Mouse (Mus musculus): ENCODE measurements around the gene Ulk2. TPM values are rescaled to one million over a fixed set of nuclear protein-coding genes. Genes with fewer than 3 reads are reported as not detected.

The Ulk2 gene
- polyA plus RNA-seq, 1 experiment, result 184 TPM

- H3K4me1 ChIP-seq (ENCODE audit: control insufficient read depth, insufficient read depth, low read length), result peaks cover 2% of the 10 kb centered on the region; the same call in 1 of the 2 replicates
- peaks cover 2% of the 10 kb centered on the region for H3K36me3 ChIP-seq (ENCODE audit: control insufficient read depth, insufficient read depth, low read length)
- no peaks in the 10 kb centered on the region for H3K27me3 ChIP-seq (ENCODE audit: control insufficient read depth, insufficient read depth, low read length)
- H3K4me3 ChIP-seq (ENCODE audit: control insufficient read depth, low read depth, low read length), result peak within 1 kb of the TSS; percentile 89
- H3K27ac ChIP-seq (ENCODE audit: control insufficient read depth, insufficient read depth, low read depth, low read length), result peak within 1 kb of the TSS; percentile 89
- TF ChIP-seq POLR2A (IDR thresholded peaks at IDR 0.05; ENCODE audit: control insufficient read depth, low read depth, low read length) (peak; percentile 90), CTCF (IDR thresholded peaks at IDR 0.05; ENCODE audit: control insufficient read depth, insufficient read depth, insufficient replicate concordance, low read depth, low read length) (no peak)
Observed at GRCm38 (mm10) chr11:61761584-61762407, 93.1 kb downstream of the Ulk2 start, which contains the start of gene Prpsap2. Gene Prpsap2 (minus strand): TSS chr11:61762088.

- TF ChIP-seq POLR2A (IDR thresholded peaks at IDR 0.05; ENCODE audit: control insufficient read depth, low read depth, low read length) (no peak), CTCF (IDR thresholded peaks at IDR 0.05; ENCODE audit: control insufficient read depth, insufficient read depth, insufficient replicate concordance, low read depth, low read length) (no peak)
- no peak overlapping the region for H3K4me3 ChIP-seq (ENCODE audit: control insufficient read depth, low read depth, low read length)
- no peaks in the 10 kb centered on the region for H3K27me3 ChIP-seq (ENCODE audit: control insufficient read depth, insufficient read depth, low read length)
- peaks cover 2% of the 10 kb centered on the region for H3K36me3 ChIP-seq (ENCODE audit: control insufficient read depth, insufficient read depth, low read length)
- H3K4me1 ChIP-seq (ENCODE audit: control insufficient read depth, insufficient read depth, low read length), result peaks cover 2% of the 10 kb centered on the region; the same call in 1 of the 2 replicates
- no peak overlapping the region for H3K27ac ChIP-seq (ENCODE audit: control insufficient read depth, insufficient read depth, low read depth, low read length)
Observed at GRCm38 (mm10) chr11:61760518-61760917, 94.4 kb downstream of the Ulk2 start.

- H3K4me1 ChIP-seq (ENCODE audit: control insufficient read depth, insufficient read depth, low read length), result peaks cover 2% of the 10 kb centered on the region; the same call in 1 of the 2 replicates
- peaks cover 2% of the 10 kb centered on the region for H3K36me3 ChIP-seq (ENCODE audit: control insufficient read depth, insufficient read depth, low read length)
- TF ChIP-seq CTCF (IDR thresholded peaks at IDR 0.05; ENCODE audit: control insufficient read depth, insufficient read depth, insufficient replicate concordance, low read depth, low read length) (no peak), POLR2A (IDR thresholded peaks at IDR 0.05; ENCODE audit: control insufficient read depth, low read depth, low read length) (no peak)
- no peaks in the 10 kb centered on the region for H3K27me3 ChIP-seq (ENCODE audit: control insufficient read depth, insufficient read depth, low read length)
- H3K4me3 ChIP-seq (ENCODE audit: control insufficient read depth, low read depth, low read length), result no peak overlapping the region
- H3K27ac ChIP-seq (ENCODE audit: control insufficient read depth, insufficient read depth, low read depth, low read length), result no peak overlapping the region
Observed at GRCm38 (mm10) chr11:61757151-61757550, 97.7 kb downstream of the Ulk2 start.

- H3K4me1 ChIP-seq (ENCODE audit: control insufficient read depth, insufficient read depth, low read length), result no peaks in the 10 kb centered on the region
- H3K27me3 ChIP-seq (ENCODE audit: control insufficient read depth, insufficient read depth, low read length), result no peaks in the 10 kb centered on the region
- H3K4me3 ChIP-seq (ENCODE audit: control insufficient read depth, low read depth, low read length), result no peak overlapping the region
- H3K27ac ChIP-seq (ENCODE audit: control insufficient read depth, insufficient read depth, low read depth, low read length), result no peak overlapping the region
- no peaks in the 10 kb centered on the region; the same call in none of the 2 replicates for H3K36me3 ChIP-seq (ENCODE audit: control insufficient read depth, insufficient read depth, low read length)
- TF ChIP-seq POLR2A (IDR thresholded peaks at IDR 0.05; ENCODE audit: control insufficient read depth, low read depth, low read length) (no peak), CTCF (IDR thresholded peaks at IDR 0.05; ENCODE audit: control insufficient read depth, insufficient read depth, insufficient replicate concordance, low read depth, low read length) (peak; percentile 15; the same call in 1 of the 2 replicates)
Observed at GRCm38 (mm10) chr11:61751612-61752011, 103.3 kb downstream of the Ulk2 start.

GRCm38 (mm10) chr11:61747161-61747560 is 107.7 kb downstream of the Ulk2 start:
- Histone ChIP-seq H3K4me3 (ENCODE audit: control insufficient read depth, low read depth, low read length) (no peak overlapping the region), H3K27ac (ENCODE audit: control insufficient read depth, insufficient read depth, low read depth, low read length) (no peak overlapping the region), H3K36me3 (ENCODE audit: control insufficient read depth, insufficient read depth, low read length) (no peaks in the 10 kb centered on the region; the same call in none of the 2 replicates), H3K4me1 (ENCODE audit: control insufficient read depth, insufficient read depth, low read length) (no peaks in the 10 kb centered on the region), H3K27me3 (ENCODE audit: control insufficient read depth, insufficient read depth, low read length) (no peaks in the 10 kb centered on the region)
- TF ChIP-seq CTCF (IDR thresholded peaks at IDR 0.05; ENCODE audit: control insufficient read depth, insufficient read depth, insufficient replicate concordance, low read depth, low read length) (no peak), POLR2A (IDR thresholded peaks at IDR 0.05; ENCODE audit: control insufficient read depth, low read depth, low read length) (no peak)

GRCm38 (mm10) chr11:61745781-61746180 is 109.1 kb downstream of the Ulk2 start:
- H3K4me1 ChIP-seq (ENCODE audit: control insufficient read depth, insufficient read depth, low read length), result no peaks in the 10 kb centered on the region
- H3K27me3 ChIP-seq (ENCODE audit: control insufficient read depth, insufficient read depth, low read length), result no peaks in the 10 kb centered on the region
- no peak overlapping the region for H3K4me3 ChIP-seq (ENCODE audit: control insufficient read depth, low read depth, low read length)
- TF ChIP-seq POLR2A (IDR thresholded peaks at IDR 0.05; ENCODE audit: control insufficient read depth, low read depth, low read length), result no peak
- no peak for TF ChIP-seq CTCF (IDR thresholded peaks at IDR 0.05; ENCODE audit: control insufficient read depth, insufficient read depth, insufficient replicate concordance, low read depth, low read length)
- H3K36me3 ChIP-seq (ENCODE audit: control insufficient read depth, insufficient read depth, low read length), result no peaks in the 10 kb centered on the region; the same call in 1 of the 2 replicates
- no peak overlapping the region for H3K27ac ChIP-seq (ENCODE audit: control insufficient read depth, insufficient read depth, low read depth, low read length)

- H3K36me3 ChIP-seq (ENCODE audit: control insufficient read depth, insufficient read depth, low read length), result no peaks in the 10 kb centered on the region; the same call in 1 of the 2 replicates
- TF ChIP-seq POLR2A (IDR thresholded peaks at IDR 0.05; ENCODE audit: control insufficient read depth, low read depth, low read length) (no peak), CTCF (IDR thresholded peaks at IDR 0.05; ENCODE audit: control insufficient read depth, insufficient read depth, insufficient replicate concordance, low read depth, low read length) (no peak)
Observed at GRCm38 (mm10) chr11:61744460-61744859, 110.4 kb downstream of the Ulk2 start.

More at GRCm38 (mm10) chr11:61744460-61744859, 110.4 kb downstream of the Ulk2 start:
- H3K27me3 ChIP-seq (ENCODE audit: control insufficient read depth, insufficient read depth, low read length), result no peaks in the 10 kb centered on the region
- no peaks in the 10 kb centered on the region for H3K4me1 ChIP-seq (ENCODE audit: control insufficient read depth, insufficient read depth, low read length)
- H3K4me3 ChIP-seq (ENCODE audit: control insufficient read depth, low read depth, low read length), result no peak overlapping the region
- no peak overlapping the region for H3K27ac ChIP-seq (ENCODE audit: control insufficient read depth, insufficient read depth, low read depth, low read length)

Measured in testis, adult 2 months (tissue).